In genomic region chr5:134859193-134859592, GRCm38 (mm10) we compare ENCODE assay signal across 29 mouse cellular contexts. TPM values are rescaled to one million over a fixed set of nuclear protein-coding genes. Genes with fewer than 3 reads are reported as not detected.
DNase-seq lines count a peak whose midpoint lies in the region; ATAC-seq and TF ChIP-seq lines count a peak whose summit lies in the region.
"Had no signal": no experiment of that assay in that cellular context is flagged by ENCODE, and none has a peak within 500 bp of the region (broad histone marks: within the 10 kb centered on the region; RNA-seq: fewer than 3 reads in every experiment).

No protein-coding gene starts in this region.

- H3K4me2 ChIP-seq in intestine, embryonic 16.5 days (ENCODE audit: low read depth, low read length) = no peak overlapping the region
- no peak overlapping the region for H3K4me2 ChIP-seq in intestine, embryonic 15.5 days (replicated peaks)
- no peak overlapping the region for H3K4me2 ChIP-seq in liver, postnatal 0 days (ENCODE audit: low read depth, low read length)
- H3K4me2 ChIP-seq in embryonic facial prominence, embryonic 15.5 days (replicated peaks) = no peak overlapping the region
- no peak overlapping the region for H3K4me2 ChIP-seq in forebrain, postnatal 0 days (ENCODE audit: low read depth)
- no peak overlapping the region for H3K4me2 ChIP-seq in forebrain, embryonic 16.5 days (ENCODE audit: low read length)
- H3K4me2 ChIP-seq: forebrain, embryonic 13.5 days; heart, embryonic 12.5 days; heart, embryonic 15.5 days; hindbrain, embryonic 13.5 days had no signal

- H3K4me1 ChIP-seq in intestine, embryonic 16.5 days (ENCODE audit: control insufficient read depth, insufficient read depth, low read length) = no peaks in the 10 kb centered on the region
- no peaks in the 10 kb centered on the region for H3K4me1 ChIP-seq in intestine, embryonic 15.5 days (replicated peaks)
- H3K4me1 ChIP-seq in liver, postnatal 0 days (ENCODE audit: insufficient read depth) = no peaks in the 10 kb centered on the region
- H3K4me1 ChIP-seq in embryonic facial prominence, embryonic 15.5 days = peaks cover 27% of the 10 kb centered on the region
- no peaks in the 10 kb centered on the region for H3K4me1 ChIP-seq in forebrain, postnatal 0 days (ENCODE audit: insufficient read depth)
- H3K4me1 ChIP-seq in forebrain, embryonic 16.5 days (replicated peaks; ENCODE audit: control insufficient read depth, insufficient read depth, low read length) = no peaks in the 10 kb centered on the region
- H3K4me1 ChIP-seq: forebrain, embryonic 13.5 days; hindbrain, embryonic 10.5 days; hindbrain, embryonic 13.5 days had no signal

- 74% methylated on average over 5 of the region's 5 CpGs for WGBS in intestine, embryonic 16.5 days
- 74% methylated on average over 5 of the region's 5 CpGs for WGBS in intestine, embryonic 15.5 days
- 55% methylated on average over 5 of the region's 5 CpGs for WGBS in liver, postnatal 0 days (ENCODE audit: insufficient replicate concordance)
- WGBS in embryonic facial prominence, embryonic 15.5 days = 87% methylated on average over 5 of the region's 5 CpGs
- 91% methylated on average over 5 of the region's 5 CpGs for WGBS in forebrain, postnatal 0 days
- WGBS in forebrain, embryonic 16.5 days = 87% methylated on average over 5 of the region's 5 CpGs

- H3K4me3 ChIP-seq in intestine, embryonic 16.5 days (ENCODE audit: low read length) = no peak overlapping the region
- H3K4me3 ChIP-seq in intestine, embryonic 15.5 days (replicated peaks) = no peak overlapping the region
- no peak overlapping the region for H3K4me3 ChIP-seq in liver, postnatal 0 days (ENCODE audit: low read depth, low read length)
- H3K4me3 ChIP-seq in embryonic facial prominence, embryonic 15.5 days (replicated peaks) = no peak overlapping the region
- no peak overlapping the region for H3K4me3 ChIP-seq in forebrain, postnatal 0 days (ENCODE audit: low read depth, low read length)
- H3K4me3 ChIP-seq in forebrain, embryonic 16.5 days (replicated peaks; ENCODE audit: low read length) = no peak overlapping the region
- H3K4me3 ChIP-seq: forebrain, embryonic 10.5 days; forebrain, embryonic 13.5 days; heart, embryonic 12.5 days; heart, embryonic 15.5 days; hindbrain, embryonic 10.5 days; hindbrain, embryonic 13.5 days had no signal

- H3K27me3 ChIP-seq in intestine, embryonic 16.5 days (replicated peaks; ENCODE audit: control insufficient read depth, insufficient read depth, low read length) = no peaks in the 10 kb centered on the region
- no peaks in the 10 kb centered on the region for H3K27me3 ChIP-seq in intestine, embryonic 15.5 days (replicated peaks)
- no peaks in the 10 kb centered on the region for H3K27me3 ChIP-seq in liver, postnatal 0 days (ENCODE audit: insufficient read depth, low read length)
- no peaks in the 10 kb centered on the region for H3K27me3 ChIP-seq in embryonic facial prominence, embryonic 15.5 days
- H3K27me3 ChIP-seq in forebrain, postnatal 0 days (ENCODE audit: insufficient read depth, low read length) = no peaks in the 10 kb centered on the region
- no peaks in the 10 kb centered on the region for H3K27me3 ChIP-seq in forebrain, embryonic 16.5 days (replicated peaks; ENCODE audit: control insufficient read depth, insufficient read depth, low read length)
- H3K27me3 ChIP-seq: forebrain, embryonic 13.5 days; heart, embryonic 12.5 days; heart, embryonic 15.5 days; hindbrain, embryonic 13.5 days had no signal

- no peaks in the 10 kb centered on the region for H3K9me3 ChIP-seq in intestine, embryonic 16.5 days (ENCODE audit: control insufficient read depth, low read length)
- H3K9me3 ChIP-seq in intestine, embryonic 15.5 days = no peaks in the 10 kb centered on the region
- H3K9me3 ChIP-seq in liver, postnatal 0 days (ENCODE audit: low read length) = no peaks in the 10 kb centered on the region
- no peaks in the 10 kb centered on the region for H3K9me3 ChIP-seq in embryonic facial prominence, embryonic 15.5 days (replicated peaks)
- no peaks in the 10 kb centered on the region for H3K9me3 ChIP-seq in forebrain, postnatal 0 days (ENCODE audit: low read length)
- no peaks in the 10 kb centered on the region for H3K9me3 ChIP-seq in forebrain, embryonic 16.5 days (ENCODE audit: control insufficient read depth, low read length)
- H3K9me3 ChIP-seq: forebrain, embryonic 10.5 days; forebrain, embryonic 13.5 days; heart, embryonic 12.5 days; heart, embryonic 15.5 days; hindbrain, embryonic 10.5 days; hindbrain, embryonic 13.5 days had no signal

- ATAC-seq in intestine, embryonic 16.5 days = peak; percentile 59; the same call in 1 of the 2 replicates
- no peak; the same call in 1 of the 2 replicates for ATAC-seq in intestine, embryonic 15.5 days
- ATAC-seq in liver, postnatal 0 days = peak; percentile 80
- no peak for ATAC-seq in embryonic facial prominence, embryonic 15.5 days (ENCODE audit: insufficient number of reproducible peaks, low FRiP score, low TSS enrichment, low read depth)
- ATAC-seq in forebrain, postnatal 0 days = no peak
- ATAC-seq in forebrain, embryonic 16.5 days = no peak
- ATAC-seq: activated CD4-positive, CD25-positive, alpha-beta regulatory T cell, adult 4 months; forebrain, embryonic 13.5 days; hindbrain, embryonic 16.5 days had no signal

- H3K9ac ChIP-seq in intestine, embryonic 16.5 days (ENCODE audit: low read depth, low read length) = no peak overlapping the region
- H3K9ac ChIP-seq in intestine, embryonic 15.5 days = no peak overlapping the region
- H3K9ac ChIP-seq in liver, postnatal 0 days (replicated peaks) = no peak overlapping the region
- H3K9ac ChIP-seq in embryonic facial prominence, embryonic 15.5 days = no peak overlapping the region
- no peak overlapping the region for H3K9ac ChIP-seq in forebrain, postnatal 0 days
- H3K9ac ChIP-seq in forebrain, embryonic 16.5 days (replicated peaks; ENCODE audit: low read depth, low read length) = no peak overlapping the region
- H3K9ac ChIP-seq: forebrain, embryonic 13.5 days; heart, embryonic 12.5 days; heart, embryonic 15.5 days; hindbrain, embryonic 13.5 days had no signal

- no peak for DNase-seq in liver, postnatal 0 days
- DNase-seq in liver = no peak
- DNase-seq in forebrain, postnatal 0 days = no peak
- no peak for DNase-seq in right cerebral cortex, postnatal 25 days
- DNase-seq: adrenal gland, postnatal 14 days; cerebellum, adult 11 months; cerebellum, adult 2 months; cerebellum, adult 9-11 months; cerebellum, postnatal 25 days; gastrocnemius, postnatal 25 days; heart, adult 18-20 months; heart, postnatal 10 days; heart, postnatal 36 days had no signal

- TF ChIP-seq CTCF in liver, postnatal 0 days (IDR thresholded peaks at IDR 0.05; ENCODE audit: low read depth) = no peak
- TF ChIP-seq CTCF in forebrain, postnatal 0 days (IDR thresholded peaks at IDR 0.05; ENCODE audit: low read depth) = no peak

- no peak for TF ChIP-seq EP300 in liver, postnatal 0 days (IDR thresholded peaks at IDR 0.05; ENCODE audit: low read depth)

- H3K36me3 ChIP-seq in intestine, embryonic 16.5 days (ENCODE audit: control insufficient read depth, insufficient read depth, low read length) = no peaks in the 10 kb centered on the region
- no peaks in the 10 kb centered on the region for H3K36me3 ChIP-seq in intestine, embryonic 15.5 days
- no peaks in the 10 kb centered on the region for H3K36me3 ChIP-seq in liver, postnatal 0 days (replicated peaks; ENCODE audit: insufficient read depth, low read length)
- no peaks in the 10 kb centered on the region for H3K36me3 ChIP-seq in embryonic facial prominence, embryonic 15.5 days
- no peaks in the 10 kb centered on the region for H3K36me3 ChIP-seq in forebrain, postnatal 0 days (ENCODE audit: insufficient read depth)
- no peaks in the 10 kb centered on the region for H3K36me3 ChIP-seq in forebrain, embryonic 16.5 days (ENCODE audit: control insufficient read depth, insufficient read depth)
- H3K36me3 ChIP-seq: forebrain, embryonic 10.5 days; heart, embryonic 12.5 days; heart, embryonic 15.5 days; hindbrain, embryonic 10.5 days; hindbrain, embryonic 13.5 days had no signal

- H3K27ac ChIP-seq in intestine, embryonic 16.5 days (ENCODE audit: low read length) = no peak overlapping the region
- H3K27ac ChIP-seq in intestine, embryonic 15.5 days = no peak overlapping the region
- H3K27ac ChIP-seq in liver, postnatal 0 days (ENCODE audit: low read depth) = no peak overlapping the region
- peak overlapping the region; percentile 81 for H3K27ac ChIP-seq in embryonic facial prominence, embryonic 15.5 days (replicated peaks)
- no peak overlapping the region for H3K27ac ChIP-seq in forebrain, postnatal 0 days (ENCODE audit: low read depth, low read length)
- no peak overlapping the region for H3K27ac ChIP-seq in forebrain, embryonic 16.5 days (ENCODE audit: low read length)
- H3K27ac ChIP-seq: forebrain, embryonic 13.5 days; heart, embryonic 15.5 days; hindbrain, embryonic 10.5 days; hindbrain, embryonic 13.5 days had no signal

RNA-seq across cellular contexts. Expression of gene Tmem270, which starts 47.3 kb away (rescaled TPM):
- not detected in 2 replicates for polyA plus RNA-seq in intestine, embryonic 16.5 days (2015; fragmentation: Nextera tagmentation; extraction: Ambion mirVana)
- not detected in 2 replicates for polyA plus RNA-seq in intestine, embryonic 15.5 days (2015; fragmentation: Nextera tagmentation; extraction: Ambion mirVana)
- polyA plus RNA-seq in liver, postnatal 0 days (2015; fragmentation: Nextera tagmentation; extraction: Ambion mirVana) = not detected in 2 replicates
- not detected in 2 replicates for polyA plus RNA-seq in embryonic facial prominence, embryonic 15.5 days (2015; fragmentation: Nextera tagmentation; extraction: Ambion mirVana)
- not detected in 2 replicates for total RNA-seq in forebrain, postnatal 0 days (2014; rRNA removed)
- not detected in 2 replicates for polyA plus RNA-seq in forebrain, postnatal 0 days (2015; fragmentation: Nextera tagmentation; extraction: Ambion mirVana)
- polyA plus RNA-seq in forebrain, embryonic 16.5 days (2015; fragmentation: Nextera tagmentation; extraction: Ambion mirVana) = not detected in 2 replicates
- total RNA-seq: adrenal gland, postnatal 14 days; adrenal gland, postnatal 4 days; common myeloid progenitor, adult 5-6 weeks; ES-E14; gastrocnemius, adult 8-10 months; gastrocnemius, postnatal 25 days; heart, adult 18-20 months; heart, postnatal 10 days; heart, postnatal 36 days had no signal
- polyA plus RNA-seq: activated CD4-positive, CD25-positive, alpha-beta regulatory T cell, adult 4 months; cerebellum, adult 2 months; forebrain, embryonic 10.5 days; forebrain, embryonic 13.5 days; heart, embryonic 12.5 days; heart, embryonic 15.5 days; hindbrain, embryonic 10.5 days; hindbrain, embryonic 13.5 days; hindbrain, embryonic 16.5 days had no signal

RNA-seq across cellular contexts. Expression of gene Cldn13, which starts 56.1 kb away (rescaled TPM):
- polyA plus RNA-seq in intestine, embryonic 16.5 days (2015; fragmentation: Nextera tagmentation; extraction: Ambion mirVana) = 2.1 and 6.4 TPM in 2 replicates
- 3.9 and 5.3 TPM in 2 replicates for polyA plus RNA-seq in intestine, embryonic 15.5 days (2015; fragmentation: Nextera tagmentation; extraction: Ambion mirVana)
- 138 and 152 TPM in 2 replicates for polyA plus RNA-seq in liver, postnatal 0 days (2015; fragmentation: Nextera tagmentation; extraction: Ambion mirVana)
- 0.16 TPM in 1 of 2 replicates, not detected in the other for polyA plus RNA-seq in embryonic facial prominence, embryonic 15.5 days (2015; fragmentation: Nextera tagmentation; extraction: Ambion mirVana)
- not detected in 2 replicates for total RNA-seq in forebrain, postnatal 0 days (2014; rRNA removed)
- not detected in 2 replicates for polyA plus RNA-seq in forebrain, postnatal 0 days (2015; fragmentation: Nextera tagmentation; extraction: Ambion mirVana)
- polyA plus RNA-seq in forebrain, embryonic 16.5 days (2015; fragmentation: Nextera tagmentation; extraction: Ambion mirVana) = not detected in 2 replicates
- total RNA-seq: ES-E14; gastrocnemius, adult 8-10 months; gastrocnemius, postnatal 25 days; heart, adult 18-20 months; heart, postnatal 10 days; heart, postnatal 36 days had no signal
- polyA plus RNA-seq: cerebellum, adult 2 months; forebrain, embryonic 13.5 days; hindbrain, embryonic 13.5 days; hindbrain, embryonic 16.5 days had no signal

Comparison
In these comparisons a context has a peak if more than half of its experiments do, and no peak if none do; other contexts are left out.
1. ATAC-seq: peak in intestine, embryonic 16.5 days (single experiment) and liver, postnatal 0 days (single experiment); none in intestine, embryonic 15.5 days (single experiment), embryonic facial prominence, embryonic 15.5 days (single experiment), forebrain, postnatal 0 days (single experiment) and forebrain, embryonic 16.5 days (single experiment).
2. RNA of gene Cldn13, which starts 56.1 kb away (polyA plus RNA-seq): 138 to 152 TPM in liver, postnatal 0 days; 2.1 to 6.4 TPM in intestine, embryonic 16.5 days, 3.9 to 5.3 TPM in intestine, embryonic 15.5 days, 0.16 TPM in embryonic facial prominence, embryonic 15.5 days, not detected in forebrain, postnatal 0 days and not detected in forebrain, embryonic 16.5 days; every median in the first group is over 10 times any median in the second.